Mouse (Mus musculus): ENCODE results near the gene Chrm4. TPM values are rescaled to one million over a fixed set of nuclear protein-coding genes. Genes with fewer than 3 reads are reported as not detected.

The Chrm4 gene
- polyA plus RNA-seq, 1 experiment: 0.92 TPM

DNA sequence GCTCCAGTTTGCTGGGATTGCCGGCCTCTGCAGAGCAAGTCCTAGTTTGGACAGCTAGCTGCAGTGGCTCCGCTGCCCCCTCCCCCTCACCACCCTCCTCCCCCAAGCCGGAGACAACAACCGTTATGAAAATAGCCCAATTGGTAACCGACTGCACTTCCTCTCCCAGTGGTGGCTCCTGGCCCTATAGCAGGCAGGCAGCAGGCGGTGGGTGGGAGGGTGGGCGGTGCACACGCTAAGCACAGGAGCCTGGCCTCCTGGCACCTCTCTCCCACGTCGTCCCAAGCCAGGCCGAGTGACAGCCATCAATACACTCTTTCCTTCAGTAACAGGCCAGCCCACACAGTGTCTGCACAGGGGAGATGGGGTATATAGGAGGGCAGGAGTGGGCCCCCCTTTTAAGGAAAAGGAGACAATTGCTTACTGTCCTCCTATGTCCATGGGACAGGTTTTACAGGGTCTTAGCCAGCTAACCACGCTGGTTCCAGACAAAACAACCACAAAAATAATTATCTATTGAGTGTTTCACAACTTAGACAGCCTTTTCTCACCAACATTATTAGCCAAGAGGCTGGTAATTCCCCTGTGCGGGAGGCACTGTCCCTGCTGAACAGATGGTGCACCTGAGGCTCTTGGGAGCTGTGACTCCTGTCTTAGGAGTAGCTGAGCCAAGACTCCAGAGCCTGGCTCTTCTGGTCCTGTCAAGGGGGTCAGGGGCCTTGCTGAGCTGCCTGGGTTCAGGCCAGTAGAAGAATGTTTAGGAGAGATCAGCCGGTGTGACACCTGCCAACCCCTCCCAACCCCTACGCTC, 23.4 kb downstream of the Chrm4 start:
- peak overlapping the region; percentile 93 for H3K4me3 ChIP-seq (replicated peaks)
- H3K27me3 ChIP-seq (replicated peaks): no peaks in the 10 kb centered on the region
- peaks cover 100% of the 10 kb centered on the region for H3K4me1 ChIP-seq
- no peaks in the 10 kb centered on the region for H3K9me3 ChIP-seq
- peaks cover 58% of the 10 kb centered on the region for H3K36me3 ChIP-seq (replicated peaks; ENCODE audit: low read length)
- TF ChIP-seq GATA1 (IDR thresholded peaks at IDR 0.05; ENCODE audit: borderline replicate concordance, low read length) (no peak), FLI1 (IDR thresholded peaks at IDR 0.05; ENCODE audit: low read length) (no peak)

DNA sequence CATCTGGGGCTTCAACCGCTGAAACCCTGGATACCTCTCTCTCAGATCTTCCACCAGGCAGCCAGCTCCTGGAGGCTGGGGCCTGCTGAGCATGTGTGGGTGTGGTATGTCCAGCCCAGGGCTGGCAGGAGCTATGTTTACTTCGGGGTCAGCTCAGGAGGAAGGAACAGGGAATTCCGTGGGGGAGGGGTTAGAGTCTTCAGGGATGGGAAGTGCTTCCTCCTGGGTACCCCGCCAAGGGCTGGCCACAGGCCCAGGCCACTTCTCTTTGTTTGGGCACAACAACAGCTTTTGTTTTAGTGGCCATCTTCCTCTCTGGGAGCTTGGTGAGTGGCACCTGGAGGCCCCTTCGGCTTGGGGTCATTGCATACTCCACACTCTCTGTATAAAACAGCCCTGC, 26.8 kb downstream of the Chrm4 start:
- peaks cover 100% of the 10 kb centered on the region for H3K4me1 ChIP-seq
- peaks cover 69% of the 10 kb centered on the region for H3K36me3 ChIP-seq (replicated peaks; ENCODE audit: low read length)
- peak overlapping the region; percentile 26 for H3K4me3 ChIP-seq (replicated peaks)

DNA sequence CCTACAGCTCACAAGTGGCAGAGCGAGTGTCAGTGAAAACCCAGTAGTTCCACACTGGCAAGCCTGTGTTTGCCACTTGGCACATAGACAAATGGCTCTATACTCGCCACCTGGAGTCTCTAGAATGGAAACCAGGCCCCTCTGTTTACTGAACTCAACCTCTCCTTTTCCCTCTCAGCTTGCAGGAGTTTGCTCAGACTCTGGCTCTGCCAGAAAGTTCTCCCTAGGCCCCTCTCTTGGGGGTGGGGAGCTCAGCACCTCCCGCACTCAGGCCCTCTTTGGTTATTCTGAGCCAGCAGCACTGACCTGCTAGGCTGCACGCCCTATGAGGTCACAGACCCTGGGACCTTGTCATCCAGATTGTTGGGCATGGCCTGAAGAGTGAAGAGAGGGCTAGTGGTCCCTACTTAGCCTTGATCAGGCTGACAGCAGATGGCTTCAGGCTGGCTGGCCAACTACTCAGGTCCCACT, 28.1 kb downstream of the Chrm4 start:
- peaks cover 72% of the 10 kb centered on the region for H3K36me3 ChIP-seq (replicated peaks; ENCODE audit: low read length)
- peaks cover 100% of the 10 kb centered on the region for H3K4me1 ChIP-seq
- H3K4me3 ChIP-seq (replicated peaks): peak overlapping the region; percentile 31
- no peak for TF ChIP-seq FLI1 (IDR thresholded peaks at IDR 0.05; ENCODE audit: low read length)
- no peak for TF ChIP-seq GATA1 (IDR thresholded peaks at IDR 0.05; ENCODE audit: borderline replicate concordance, low read length)
- no peaks in the 10 kb centered on the region for H3K27me3 ChIP-seq (replicated peaks)
- H3K9me3 ChIP-seq: no peaks in the 10 kb centered on the region

More for the DNA sequence above, 26.8 kb downstream of the Chrm4 start:
- TF ChIP-seq FLI1 (IDR thresholded peaks at IDR 0.05; ENCODE audit: low read length) (no peak), GATA1 (IDR thresholded peaks at IDR 0.05; ENCODE audit: borderline replicate concordance, low read length) (no peak)
- no peaks in the 10 kb centered on the region for H3K9me3 ChIP-seq
- no peaks in the 10 kb centered on the region for H3K27me3 ChIP-seq (replicated peaks)

DNA sequence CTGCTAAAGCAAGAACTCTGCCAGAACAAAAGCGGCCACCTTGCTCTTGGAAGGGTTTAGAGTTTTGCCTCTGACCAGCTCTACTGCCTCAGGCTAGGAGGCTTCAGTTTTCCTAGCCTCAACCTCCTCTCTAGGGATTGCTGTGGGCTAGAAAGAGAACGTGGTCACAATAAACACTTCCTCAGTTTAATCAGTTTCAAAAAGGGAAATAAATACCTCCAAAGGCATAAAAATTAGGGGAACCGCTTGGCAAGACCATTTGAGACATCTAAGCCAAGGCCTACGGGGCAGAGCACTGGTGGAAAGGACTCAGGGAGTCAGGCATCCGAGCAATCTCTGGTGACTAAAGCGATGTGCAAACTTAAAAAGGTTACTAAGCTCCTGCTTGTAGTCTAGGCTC, 28.8 kb downstream of the Chrm4 start:
- Histone ChIP-seq H3K4me3 (replicated peaks) (no peak overlapping the region), H3K4me1 (peaks cover 100% of the 10 kb centered on the region), H3K36me3 (replicated peaks; ENCODE audit: low read length) (peaks cover 79% of the 10 kb centered on the region), H3K9me3 (no peaks in the 10 kb centered on the region), H3K27me3 (replicated peaks) (no peaks in the 10 kb centered on the region)
- TF ChIP-seq FLI1 (IDR thresholded peaks at IDR 0.05; ENCODE audit: low read length) (no peak), GATA1 (IDR thresholded peaks at IDR 0.05; ENCODE audit: borderline replicate concordance, low read length) (no peak)

DNA sequence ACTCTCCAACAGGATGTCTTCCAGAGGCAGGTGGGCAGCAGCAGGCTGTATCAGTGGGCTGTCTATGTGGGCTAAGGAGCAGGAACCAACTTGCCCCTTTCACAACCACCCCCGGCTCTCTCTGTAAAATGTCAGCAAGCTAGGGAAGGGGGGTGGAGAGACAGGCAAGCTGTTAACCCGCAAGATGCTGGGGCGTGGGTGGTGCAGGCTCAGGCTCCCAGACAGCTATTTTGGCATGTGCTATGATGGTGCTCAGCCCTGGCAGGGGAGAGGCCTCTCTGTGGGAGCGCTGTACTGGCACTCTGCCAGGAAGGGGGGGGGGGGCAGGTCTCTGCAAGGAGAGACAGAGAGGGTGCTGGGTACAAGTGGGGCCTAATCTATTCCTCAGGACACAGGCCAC, 30.0 kb downstream of the Chrm4 start:
- peaks cover 83% of the 10 kb centered on the region for H3K36me3 ChIP-seq (replicated peaks; ENCODE audit: low read length)
- no peak for TF ChIP-seq GATA1 (IDR thresholded peaks at IDR 0.05; ENCODE audit: borderline replicate concordance, low read length)
- no peak for TF ChIP-seq FLI1 (IDR thresholded peaks at IDR 0.05; ENCODE audit: low read length)
- H3K4me3 ChIP-seq (replicated peaks): peak overlapping the region; percentile 87
- H3K9me3 ChIP-seq: no peaks in the 10 kb centered on the region
- no peaks in the 10 kb centered on the region for H3K27me3 ChIP-seq (replicated peaks)
- peaks cover 100% of the 10 kb centered on the region for H3K4me1 ChIP-seq

DNA sequence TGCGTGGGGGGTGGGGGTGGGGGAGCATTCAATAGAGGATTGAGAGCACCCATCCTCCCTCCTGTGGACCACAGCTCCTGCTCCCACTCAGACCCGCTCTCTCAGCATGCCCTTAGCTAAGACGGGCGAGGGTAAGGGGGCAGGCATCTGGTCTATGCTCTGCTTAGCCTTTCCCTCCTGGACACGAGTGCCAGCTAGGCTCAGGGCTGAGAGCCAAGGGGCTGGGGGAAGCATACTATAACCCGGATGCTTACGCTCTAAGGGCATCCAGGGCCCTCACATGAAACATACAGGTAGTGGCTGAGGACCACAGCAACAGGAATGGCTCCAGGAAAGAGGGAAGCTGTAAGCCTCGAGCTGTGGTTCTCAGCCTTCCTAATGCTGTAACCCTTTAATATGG, 31.0 kb downstream of the Chrm4 start:
- peaks cover 100% of the 10 kb centered on the region for H3K4me1 ChIP-seq
- TF ChIP-seq GATA1 (IDR thresholded peaks at IDR 0.05; ENCODE audit: borderline replicate concordance, low read length) (no peak), FLI1 (IDR thresholded peaks at IDR 0.05; ENCODE audit: low read length) (no peak)
- no peaks in the 10 kb centered on the region for H3K27me3 ChIP-seq (replicated peaks)
- H3K36me3 ChIP-seq (replicated peaks; ENCODE audit: low read length): peaks cover 78% of the 10 kb centered on the region
- H3K4me3 ChIP-seq (replicated peaks): peak overlapping the region; percentile 80
- H3K9me3 ChIP-seq: no peaks in the 10 kb centered on the region

DNA sequence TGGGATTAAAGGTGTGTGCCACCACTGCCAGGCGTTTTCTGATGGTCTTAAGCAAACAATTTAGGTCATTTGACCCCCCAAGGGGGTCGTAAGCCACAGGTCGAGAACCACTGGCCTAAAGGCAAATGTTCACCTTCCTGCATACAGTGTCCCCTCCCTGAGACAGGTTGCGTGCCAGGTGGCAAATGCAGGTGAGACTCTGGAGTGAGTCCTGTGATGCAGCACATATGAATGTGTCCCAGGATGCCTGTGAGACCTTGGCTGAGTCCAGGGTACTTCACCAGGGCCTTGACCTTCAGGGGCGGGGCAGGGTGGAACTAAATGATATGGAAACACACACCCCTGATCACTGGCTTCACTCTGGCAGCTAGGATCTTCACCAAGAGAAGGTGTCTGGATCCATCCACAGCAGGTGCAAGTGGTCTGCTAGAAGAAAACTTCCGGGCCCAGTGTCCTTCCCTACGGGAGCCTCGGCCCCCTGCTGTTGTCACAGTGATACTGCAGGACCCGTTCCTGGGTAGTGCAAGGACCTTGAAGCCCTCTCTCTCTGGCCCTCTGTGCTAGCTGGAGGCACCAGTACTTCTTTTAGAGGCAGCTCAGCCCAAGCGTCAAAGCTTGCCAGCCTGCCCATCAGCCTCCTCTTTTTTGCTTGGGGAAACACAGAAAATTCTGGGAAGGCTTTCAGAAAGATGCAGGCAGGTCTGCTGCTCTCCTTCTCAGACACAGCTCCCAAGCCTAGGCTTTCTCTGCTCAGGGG, 31.8 kb downstream of the Chrm4 start:
- Histone ChIP-seq H3K4me3 (replicated peaks) (peak overlapping the region; percentile 60), H3K36me3 (replicated peaks; ENCODE audit: low read length) (peaks cover 70% of the 10 kb centered on the region), H3K27me3 (replicated peaks) (no peaks in the 10 kb centered on the region), H3K9me3 (no peaks in the 10 kb centered on the region), H3K4me1 (peaks cover 95% of the 10 kb centered on the region)
- TF ChIP-seq GATA1 (IDR thresholded peaks at IDR 0.05; ENCODE audit: borderline replicate concordance, low read length): no peak
- TF ChIP-seq FLI1 (IDR thresholded peaks at IDR 0.05; ENCODE audit: low read length): no peak

DNA sequence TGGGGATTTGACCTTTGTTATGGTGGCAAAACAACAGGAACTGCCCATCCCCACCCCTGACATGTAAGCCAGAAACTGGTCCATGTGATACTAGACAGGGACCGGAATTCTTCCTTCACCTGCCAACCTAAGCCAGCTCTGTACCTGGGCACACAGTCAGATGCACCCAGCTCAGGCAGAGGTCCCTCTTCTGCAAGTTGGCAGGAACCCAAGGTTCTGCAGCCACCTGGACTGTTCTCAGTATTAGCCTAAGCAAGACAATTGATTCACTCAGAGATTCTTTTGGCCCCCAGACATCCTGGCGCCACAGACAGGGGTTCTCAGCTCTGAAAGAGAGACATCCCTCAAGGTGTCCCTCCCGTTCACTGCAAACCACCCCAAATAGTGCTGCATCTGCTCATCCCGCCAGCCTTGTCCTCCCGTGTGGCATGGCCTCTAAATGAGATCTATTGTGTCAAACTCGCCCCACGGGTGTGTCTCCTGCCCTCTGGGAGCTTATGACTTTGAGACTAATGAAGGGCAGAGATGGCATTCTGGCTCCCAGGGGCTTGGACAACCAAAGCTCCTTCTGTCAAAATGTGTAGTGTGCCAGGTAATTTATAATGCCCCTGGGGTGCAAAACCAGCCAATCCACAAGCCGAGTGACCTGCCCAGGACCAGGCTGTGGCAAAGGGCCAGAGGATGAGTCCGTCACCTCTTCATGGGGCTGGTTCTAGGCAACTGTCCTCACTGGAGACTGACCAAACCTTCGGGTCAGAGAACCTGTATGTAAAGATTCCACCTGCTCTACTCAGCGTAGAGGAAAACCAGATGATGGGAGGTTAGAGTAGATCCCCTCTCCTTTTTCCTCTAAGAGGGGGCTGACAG, 32.7 kb downstream of the Chrm4 start:
- no peaks in the 10 kb centered on the region for H3K9me3 ChIP-seq
- H3K36me3 ChIP-seq (replicated peaks; ENCODE audit: low read length): peaks cover 63% of the 10 kb centered on the region
- H3K27me3 ChIP-seq (replicated peaks): no peaks in the 10 kb centered on the region
- TF ChIP-seq FLI1 (IDR thresholded peaks at IDR 0.05; ENCODE audit: low read length) (no peak), GATA1 (IDR thresholded peaks at IDR 0.05; ENCODE audit: borderline replicate concordance, low read length) (no peak)
- H3K4me1 ChIP-seq: peaks cover 95% of the 10 kb centered on the region
- H3K4me3 ChIP-seq (replicated peaks): peak overlapping the region; percentile 51

DNA sequence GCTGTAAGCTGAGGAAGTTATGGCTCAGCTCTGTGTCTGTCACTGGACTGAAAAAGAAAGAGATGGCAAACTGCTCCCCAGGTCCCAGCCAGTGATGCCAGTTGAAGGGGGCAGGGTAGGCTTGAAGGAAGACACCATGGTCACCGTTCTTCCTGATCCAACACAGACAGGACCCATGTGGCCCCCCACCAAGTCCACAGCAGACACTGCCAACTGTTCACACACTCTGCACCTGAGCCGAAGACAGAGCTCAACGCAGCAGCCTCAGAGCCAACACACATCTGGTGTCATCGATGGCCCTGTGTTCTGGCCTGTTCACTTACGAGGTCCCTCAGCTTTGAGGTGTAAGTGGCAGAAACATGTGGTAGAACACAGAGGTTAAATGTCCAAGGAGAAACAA, 33.4 kb downstream of the Chrm4 start:
- H3K36me3 ChIP-seq (replicated peaks; ENCODE audit: low read length): peaks cover 56% of the 10 kb centered on the region
- no peaks in the 10 kb centered on the region for H3K9me3 ChIP-seq
- H3K4me1 ChIP-seq: peaks cover 94% of the 10 kb centered on the region
- TF ChIP-seq GATA1 (IDR thresholded peaks at IDR 0.05; ENCODE audit: borderline replicate concordance, low read length) (no peak), FLI1 (IDR thresholded peaks at IDR 0.05; ENCODE audit: low read length) (no peak)
- H3K27me3 ChIP-seq (replicated peaks): no peaks in the 10 kb centered on the region
- peak overlapping the region; percentile 78 for H3K4me3 ChIP-seq (replicated peaks)
